Mouse (Mus musculus): ENCODE results near the gene Defb19. TPM values are rescaled to one million over a fixed set of nuclear protein-coding genes. Genes with fewer than 3 reads are reported as not detected.

The Defb19 gene
- polyA plus RNA-seq (2012), result not detected in 2 replicates

- TF ChIP-seq GATA1 (IDR thresholded peaks at IDR 0.05; ENCODE audit: low read length), result no peak
- TF ChIP-seq TAL1 (IDR thresholded peaks at IDR 0.05; ENCODE audit: low read length), result no peak
- H3K4me1 ChIP-seq (ENCODE audit: control insufficient read depth), result no peaks in the 10 kb centered on the region
- H3K4me3 ChIP-seq (replicated peaks), result no peak within 1 kb of the TSS
- H3K9me3 ChIP-seq (ENCODE audit: control insufficient read depth, low read length), result no peaks in the 10 kb centered on the region
- H3K27me3 ChIP-seq (ENCODE audit: control insufficient read depth), result no peaks in the 10 kb centered on the region
- H3K36me3 ChIP-seq (ENCODE audit: control insufficient read depth), result no peaks in the 10 kb centered on the region
Measured at GRCm38 (mm10) chr2:152580107-152580506, at the start of gene Defb19. Gene Defb19 (minus strand): TSS chr2:152580312.

GRCm38 (mm10) chr2:152629904-152630303 is 49.8 kb upstream of the Defb19 start:
- peaks cover 49% of the 10 kb centered on the region for H3K27me3 ChIP-seq (ENCODE audit: control insufficient read depth)
- H3K4me3 ChIP-seq (replicated peaks), result no peak overlapping the region
- no peaks in the 10 kb centered on the region for H3K9me3 ChIP-seq (ENCODE audit: control insufficient read depth, low read length)
- no peaks in the 10 kb centered on the region for H3K36me3 ChIP-seq (ENCODE audit: control insufficient read depth)
- no peak for TF ChIP-seq GATA1 (IDR thresholded peaks at IDR 0.05; ENCODE audit: low read length)
- TF ChIP-seq TAL1 (IDR thresholded peaks at IDR 0.05; ENCODE audit: low read length), result no peak
- peaks cover 2% of the 10 kb centered on the region; the same call in 1 of the 2 replicates for H3K4me1 ChIP-seq (ENCODE audit: control insufficient read depth)

- Histone ChIP-seq H3K27me3 (ENCODE audit: control insufficient read depth) (peaks cover 50% of the 10 kb centered on the region), H3K4me1 (ENCODE audit: control insufficient read depth) (peaks cover 2% of the 10 kb centered on the region; the same call in 1 of the 2 replicates), H3K36me3 (ENCODE audit: control insufficient read depth) (no peaks in the 10 kb centered on the region), H3K4me3 (replicated peaks) (no peak overlapping the region), H3K9me3 (ENCODE audit: control insufficient read depth, low read length) (no peaks in the 10 kb centered on the region)
- TF ChIP-seq TAL1 (IDR thresholded peaks at IDR 0.05; ENCODE audit: low read length) (no peak), GATA1 (IDR thresholded peaks at IDR 0.05; ENCODE audit: low read length) (no peak)
Measured at GRCm38 (mm10) chr2:152629239-152629638, 49.1 kb upstream of the Defb19 start.

DNA sequence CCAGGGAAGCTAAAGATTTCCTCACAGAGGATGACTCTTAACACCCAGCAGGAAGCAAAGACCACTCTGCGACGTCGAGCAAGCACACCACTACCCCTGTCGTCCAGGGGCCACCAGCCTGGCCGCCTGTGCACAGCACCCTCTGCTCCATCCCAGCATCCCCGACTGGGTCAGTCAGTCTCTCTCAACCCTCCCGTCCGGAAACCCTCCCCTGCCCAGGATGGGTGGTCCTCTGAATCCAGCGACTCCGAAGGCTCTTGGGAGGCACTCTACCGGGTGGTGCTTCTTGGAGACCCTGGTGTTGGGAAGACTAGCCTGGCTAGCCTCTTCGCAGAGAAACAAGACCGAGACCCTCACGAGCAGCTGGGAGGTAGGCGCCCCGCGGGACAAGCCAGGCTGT is 48.0 kb upstream of the Defb19 start:
- no peaks in the 10 kb centered on the region for H3K36me3 ChIP-seq (ENCODE audit: control insufficient read depth)
- H3K9me3 ChIP-seq (ENCODE audit: control insufficient read depth, low read length), result no peaks in the 10 kb centered on the region
- TF ChIP-seq GATA1 (IDR thresholded peaks at IDR 0.05; ENCODE audit: low read length), result no peak
- TF ChIP-seq TAL1 (IDR thresholded peaks at IDR 0.05; ENCODE audit: low read length), result no peak
- peaks cover 2% of the 10 kb centered on the region; the same call in 1 of the 2 replicates for H3K4me1 ChIP-seq (ENCODE audit: control insufficient read depth)
- peaks cover 46% of the 10 kb centered on the region for H3K27me3 ChIP-seq (ENCODE audit: control insufficient read depth)
- no peak overlapping the region for H3K4me3 ChIP-seq (replicated peaks)

GRCm38 (mm10) chr2:152626774-152627591 is 46.9 kb upstream of the Defb19 start, which contains the start of gene Rem1:
Gene Rem1 (plus strand): TSS chr2:152626951.
- Histone ChIP-seq H3K27me3 (ENCODE audit: control insufficient read depth) (peaks cover 46% of the 10 kb centered on the region), H3K36me3 (ENCODE audit: control insufficient read depth) (no peaks in the 10 kb centered on the region), H3K4me1 (ENCODE audit: control insufficient read depth) (peaks cover 2% of the 10 kb centered on the region; the same call in 1 of the 2 replicates), H3K4me3 (replicated peaks) (no peak within 1 kb of the TSS), H3K9me3 (ENCODE audit: control insufficient read depth, low read length) (no peaks in the 10 kb centered on the region)
- TF ChIP-seq GATA1 (IDR thresholded peaks at IDR 0.05; ENCODE audit: low read length) (no peak), TAL1 (IDR thresholded peaks at IDR 0.05; ENCODE audit: low read length) (no peak)

GRCm38 (mm10) chr2:152625256-152625655 is 45.1 kb upstream of the Defb19 start:
- Histone ChIP-seq H3K4me3 (replicated peaks) (no peak overlapping the region), H3K27me3 (ENCODE audit: control insufficient read depth) (peaks cover 46% of the 10 kb centered on the region), H3K9me3 (ENCODE audit: control insufficient read depth, low read length) (no peaks in the 10 kb centered on the region), H3K36me3 (ENCODE audit: control insufficient read depth) (no peaks in the 10 kb centered on the region), H3K4me1 (ENCODE audit: control insufficient read depth) (peaks cover 2% of the 10 kb centered on the region; the same call in 1 of the 2 replicates)
- no peak for TF ChIP-seq TAL1 (IDR thresholded peaks at IDR 0.05; ENCODE audit: low read length)
- TF ChIP-seq GATA1 (IDR thresholded peaks at IDR 0.05; ENCODE audit: low read length), result no peak

DNA sequence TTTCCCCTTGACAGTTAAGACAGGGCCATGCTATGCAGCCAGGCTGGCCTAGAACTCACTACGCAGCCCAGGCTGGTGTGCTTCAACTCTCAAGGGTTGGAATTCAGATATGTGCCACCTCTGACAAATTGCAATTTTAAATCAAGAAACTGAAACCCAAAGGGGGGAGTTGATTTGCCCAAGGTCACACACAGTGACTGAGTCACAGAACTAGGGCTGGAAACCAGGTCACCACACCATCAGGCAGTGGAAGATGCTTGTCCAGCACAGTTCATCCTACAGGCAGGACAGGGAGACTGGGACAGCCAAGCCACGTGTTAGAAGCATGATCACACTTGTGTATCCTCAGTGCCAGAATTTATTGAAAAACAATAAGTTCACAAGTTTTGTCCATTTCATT is 44.5 kb upstream of the Defb19 start:
- Histone ChIP-seq H3K27me3 (ENCODE audit: control insufficient read depth) (peaks cover 46% of the 10 kb centered on the region), H3K9me3 (ENCODE audit: control insufficient read depth, low read length) (no peaks in the 10 kb centered on the region), H3K4me3 (replicated peaks) (no peak overlapping the region), H3K36me3 (ENCODE audit: control insufficient read depth) (no peaks in the 10 kb centered on the region), H3K4me1 (ENCODE audit: control insufficient read depth) (peaks cover 2% of the 10 kb centered on the region; the same call in 1 of the 2 replicates)
- TF ChIP-seq TAL1 (IDR thresholded peaks at IDR 0.05; ENCODE audit: low read length) (no peak), GATA1 (IDR thresholded peaks at IDR 0.05; ENCODE audit: low read length) (no peak)

DNA sequence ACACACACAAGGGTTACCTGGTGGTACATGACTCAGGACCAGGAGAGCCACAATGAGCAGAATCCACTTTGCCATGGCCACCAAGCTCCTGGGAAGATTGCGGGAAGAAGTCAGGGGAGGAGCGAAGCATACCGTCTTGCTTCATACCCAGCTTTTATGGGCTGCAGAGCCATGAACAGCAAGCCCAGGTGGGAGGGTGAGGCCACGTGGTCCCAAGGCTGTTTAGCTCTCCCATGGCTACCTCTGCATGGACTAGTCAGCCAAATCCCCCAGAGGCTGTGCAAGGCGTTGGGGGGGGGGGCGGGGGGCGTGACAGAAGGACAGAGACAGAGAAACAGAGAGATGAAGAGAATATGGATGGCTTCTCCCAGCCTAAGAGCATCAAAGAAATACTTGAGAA is 42.8 kb upstream of the Defb19 start, which contains the start of gene Defb25:
TSS of gene Defb25 (minus strand) at position 101 of the 400 bp plus-strand sequence.
- no peak for TF ChIP-seq GATA1 (IDR thresholded peaks at IDR 0.05; ENCODE audit: low read length)
- no peak for TF ChIP-seq TAL1 (IDR thresholded peaks at IDR 0.05; ENCODE audit: low read length)
- Histone ChIP-seq H3K4me1 (ENCODE audit: control insufficient read depth) (peaks cover 2% of the 10 kb centered on the region; the same call in 1 of the 2 replicates), H3K36me3 (ENCODE audit: control insufficient read depth) (no peaks in the 10 kb centered on the region), H3K9me3 (ENCODE audit: control insufficient read depth, low read length) (no peaks in the 10 kb centered on the region), H3K4me3 (replicated peaks) (no peak within 1 kb of the TSS), H3K27me3 (ENCODE audit: control insufficient read depth) (peaks cover 34% of the 10 kb centered on the region)

GRCm38 (mm10) chr2:152622151-152622550 is 42.0 kb upstream of the Defb19 start:
- H3K4me1 ChIP-seq (ENCODE audit: control insufficient read depth), result peaks cover 2% of the 10 kb centered on the region; the same call in 1 of the 2 replicates
- no peaks in the 10 kb centered on the region for H3K36me3 ChIP-seq (ENCODE audit: control insufficient read depth)
- H3K27me3 ChIP-seq (ENCODE audit: control insufficient read depth), result peaks cover 26% of the 10 kb centered on the region
- no peaks in the 10 kb centered on the region for H3K9me3 ChIP-seq (ENCODE audit: control insufficient read depth, low read length)
- no peak overlapping the region for H3K4me3 ChIP-seq (replicated peaks)
- TF ChIP-seq GATA1 (IDR thresholded peaks at IDR 0.05; ENCODE audit: low read length) (no peak), TAL1 (IDR thresholded peaks at IDR 0.05; ENCODE audit: low read length) (no peak)
